Mouse (Mus musculus) MEL (cell line): ENCODE data around the gene Grik5.

Experiments
- BHLHE40 ChIP-seq: IDR thresholded peaks from 2 replicates; pipeline ENCODE4 v1.6.1; 2012; ENCODE audit warnings: low read depth, mild to moderate bottlenecking, inconsistent platforms, low read length, improper control_type of control experiment, borderline replicate concordance
- CTCF ChIP-seq, 3 experiments: IDR thresholded peaks in 2 of 3; conservative IDR thresholded peaks in 1 of 3; 2 replicates each; pipeline ENCODE4 v1.5.1; 2011 to 2012; ENCODE audit warnings: low read length in 3 of 3, low read depth in 2 of 3, mild to moderate bottlenecking in 2 of 3, improper control_type of control experiment in 1 of 3, inconsistent platforms in 1 of 3, mixed read lengths in 1 of 3, moderate library complexity in 1 of 3; ENCODE audit not compliant: control insufficient read depth in 1 of 3, insufficient read depth in 1 of 3, poor library complexity in 1 of 3, severe bottlenecking in 1 of 3
- ELF1 ChIP-seq: IDR thresholded peaks from 2 replicates; pipeline ENCODE4 v1.6.1; 2014; ENCODE audit warnings: low read depth, mild to moderate bottlenecking, inconsistent platforms, low read length, improper control_type of control experiment, moderate library complexity
- EP300 ChIP-seq, 2 experiments: IDR thresholded peaks; 2 replicates each; pipeline ENCODE4 v1.6.1; 2011; ENCODE audit warnings: improper control_type of control experiment in 2 of 2, low read length in 2 of 2, low read depth in 1 of 2, mild to moderate bottlenecking in 1 of 2
- ETS1 ChIP-seq: IDR thresholded peaks from 2 replicates; pipeline ENCODE4 v1.6.1; 2012; ENCODE audit warnings: low read depth, mild to moderate bottlenecking, inconsistent platforms, low read length, improper control_type of control experiment, moderate library complexity
- GATA1 ChIP-seq: IDR thresholded peaks from 2 replicates; pipeline ENCODE4 v1.6.1; 2011; ENCODE audit warnings: low read depth, low read length, improper control_type of control experiment
- MAFK ChIP-seq: IDR thresholded peaks from 2 replicates; pipeline ENCODE4 v1.6.1; 2011; ENCODE audit warnings: low read depth, mild to moderate bottlenecking, low read length, improper control_type of control experiment, borderline replicate concordance
- MAX ChIP-seq: IDR thresholded peaks from 2 replicates; pipeline ENCODE4 v1.6.1; 2011; ENCODE audit warnings: low read length, improper control_type of control experiment
- MYC ChIP-seq: IDR thresholded peaks from 2 replicates; pipeline ENCODE4 v1.6.1; 2011; ENCODE audit warnings: low read depth, mild to moderate bottlenecking, low read length, improper control_type of control experiment, moderate library complexity
- NELFE ChIP-seq: IDR thresholded peaks from 2 replicates; pipeline ENCODE4 v1.6.1; 2011; ENCODE audit warnings: low read depth, low read length, improper control_type of control experiment
- POLR2A ChIP-seq, 2 experiments: IDR thresholded peaks; 2 replicates each; pipeline ENCODE4 v1.6.1; 2011 to 2012; ENCODE audit warnings: low read length in 2 of 2, mild to moderate bottlenecking in 2 of 2, control low read depth in 1 of 2, improper control_type of control experiment in 1 of 2, low read depth in 1 of 2, moderate library complexity in 1 of 2; ENCODE audit not compliant: control insufficient read depth in 1 of 2, insufficient read depth in 1 of 2, poor library complexity in 1 of 2
- POLR2AphosphoS5 ChIP-seq: IDR thresholded peaks from 2 replicates; pipeline ENCODE4 v1.6.1; 2012; ENCODE audit warnings: low read depth, borderline replicate concordance, mild to moderate bottlenecking, inconsistent platforms, low read length, moderate library complexity, mixed read lengths
- SMC3 ChIP-seq: IDR thresholded peaks from 2 replicates; pipeline ENCODE4 v1.6.1; 2011; ENCODE audit warnings: low read depth, low read length, improper control_type of control experiment
- TCF12 ChIP-seq: IDR thresholded peaks from 2 replicates; pipeline ENCODE4 v1.6.1; 2014; ENCODE audit warnings: low read depth, mild to moderate bottlenecking, inconsistent platforms, low read length, improper control_type of control experiment, moderate library complexity

DNA sequence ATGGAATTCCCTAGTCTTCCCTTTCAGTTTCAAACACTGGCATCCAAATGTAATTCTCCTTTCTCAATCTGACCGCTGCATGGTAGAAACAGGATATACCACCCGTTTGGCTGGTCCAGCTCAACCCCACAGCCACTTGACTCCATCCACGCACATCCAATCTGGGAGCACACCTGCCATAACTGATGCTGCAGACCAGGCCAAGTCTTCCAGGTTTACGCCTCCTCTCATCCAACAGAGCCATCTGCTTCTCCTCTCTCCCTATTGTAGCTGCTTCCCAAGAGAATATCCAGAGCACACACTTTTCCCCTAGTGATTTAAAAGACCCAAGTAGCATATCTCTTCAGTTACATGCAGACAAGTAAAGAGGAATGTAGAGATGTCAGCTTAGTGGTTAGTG lies 37.4 kb downstream of the Grik5 start:
- TF ChIP-seq CTCF (IDR thresholded peaks at IDR 0.05 in 2 of 3, conservative IDR thresholded peaks at IDR 0.05 in 1 of 3; ENCODE audit: control insufficient read depth in 1 of 3, insufficient read depth in 1 of 3, low read depth in 2 of 3, low read length in 3 of 3, poor library complexity in 1 of 3, severe bottlenecking in 1 of 3) = no peak
- TF ChIP-seq MYC = no peak
- no peak for TF ChIP-seq EP300 (IDR thresholded peaks at IDR 0.05; ENCODE audit: low read depth in 1 of 2, low read length in 2 of 2)
- TF ChIP-seq NELFE = no peak
- no peak for TF ChIP-seq ELF1
- TF ChIP-seq POLR2A (IDR thresholded peaks at IDR 0.05; ENCODE audit: control insufficient read depth in 1 of 2, insufficient read depth in 1 of 2, low read depth in 1 of 2, low read length in 2 of 2, poor library complexity in 1 of 2) = no peak
- no peak for TF ChIP-seq TCF12
- TF ChIP-seq MAX = no peak
- TF ChIP-seq SMC3 = no peak
- no peak for TF ChIP-seq BHLHE40
- TF ChIP-seq ETS1 = no peak
- no peak for TF ChIP-seq POLR2AphosphoS5
- no peak for TF ChIP-seq GATA1
- no peak for TF ChIP-seq MAFK
